Mouse (Mus musculus) liver (tissue): ENCODE results near the gene Map3k10.

Source experiments
- DNase-seq: peaks from one replicate; pipeline ENCODE4 v3.0.0-alpha.2; 2020; ENCODE audit warnings: mixed read lengths

Gene Map3k10

DNA sequence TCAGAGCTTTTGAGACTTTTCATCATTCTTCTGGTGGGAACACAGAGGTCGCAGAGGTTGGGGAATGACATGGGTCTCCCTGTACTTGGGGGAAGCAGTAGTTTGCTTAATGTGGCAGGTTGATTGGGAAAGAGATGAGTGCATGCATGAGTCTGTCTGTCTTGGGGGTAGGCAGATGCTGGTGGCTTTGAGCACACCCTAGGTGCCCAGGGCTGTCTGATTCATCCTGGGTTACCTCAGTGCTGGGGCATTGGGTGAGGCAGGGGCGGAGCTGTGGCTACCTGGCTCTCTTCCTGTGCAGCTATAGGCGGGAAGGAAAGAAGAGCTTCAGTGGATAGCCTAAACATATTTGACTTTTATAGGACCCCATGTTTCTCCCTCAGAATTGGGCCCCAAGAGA lies 66.3 kb downstream of the Map3k10 start:
- no peak for DNase-seq

DNA sequence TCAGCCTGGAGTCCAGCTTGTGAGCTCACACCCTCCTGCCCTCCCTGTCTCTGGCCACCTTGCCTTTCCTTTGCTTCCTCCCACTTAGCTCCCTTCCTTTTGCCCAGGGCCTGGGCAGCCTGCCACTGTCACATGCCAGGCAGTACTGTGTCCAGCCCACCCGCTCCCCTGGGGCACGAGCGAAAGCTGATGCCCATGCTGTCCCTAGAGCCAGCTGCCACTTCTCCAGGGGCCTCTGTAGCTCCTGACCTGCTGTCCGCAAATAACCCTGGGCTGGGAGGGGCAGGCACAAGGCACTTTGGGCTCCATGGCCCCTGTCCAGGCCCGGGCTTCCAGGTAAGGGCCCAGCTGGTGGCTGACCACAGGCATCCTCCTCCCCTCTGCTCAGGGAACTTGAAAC lies 66.8 kb downstream of the Map3k10 start:
- DNase-seq = no peak

DNA sequence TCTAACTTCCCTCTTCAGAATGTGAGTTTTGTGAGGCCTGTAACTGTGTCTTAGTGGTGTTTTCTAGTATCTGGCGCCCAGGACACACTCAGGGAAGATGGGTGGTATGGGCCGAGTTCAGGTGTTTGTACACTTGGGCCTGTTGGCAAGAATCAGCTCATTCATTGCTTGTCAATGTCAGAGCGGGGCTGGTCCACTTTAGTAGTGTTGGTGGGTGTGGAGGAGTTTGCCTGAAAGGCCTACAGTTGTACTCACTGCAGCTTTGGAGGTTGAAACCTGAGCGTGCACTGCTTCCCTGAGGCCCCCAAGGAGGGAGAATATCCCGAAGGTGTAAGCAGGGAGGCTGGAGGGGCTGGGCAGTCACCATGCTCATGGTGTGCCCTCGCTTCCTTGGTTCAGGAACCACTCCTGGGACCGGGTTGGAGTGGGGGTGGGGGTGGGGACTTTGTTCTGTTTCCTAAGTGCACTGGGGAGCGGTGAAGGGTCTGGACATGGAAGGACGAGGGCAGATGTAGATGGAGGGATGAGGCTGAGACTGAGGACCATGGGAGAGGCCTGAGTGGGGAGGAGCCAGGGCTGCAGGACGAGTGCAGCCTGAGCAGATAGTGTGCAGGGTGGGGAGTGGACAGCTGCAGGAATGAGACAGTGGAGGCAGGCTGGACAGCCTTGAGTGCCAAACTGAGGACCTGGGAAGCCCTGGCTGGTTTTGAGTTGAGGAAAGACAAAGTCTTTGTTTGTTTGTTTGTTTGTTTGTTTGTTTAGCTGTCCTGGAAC lies 67.7 kb downstream of the Map3k10 start:
- DNase-seq = no peak
